Mouse (Mus musculus): ENCODE measurements around the gene Acox1.

- TF ChIP-seq UBTF (IDR thresholded peaks at IDR 0.05; ENCODE audit: low read depth, low read length) (no peak), MAZ (IDR thresholded peaks at IDR 0.05; ENCODE audit: low read depth, low read length) (no peak), TCF12 (IDR thresholded peaks at IDR 0.05; ENCODE audit: low read depth, low read length) (no peak)
These were observed 2.5 kb downstream of the Acox1 start for GRCm38 (mm10) chr11:116196336-116196735.
